Mouse (Mus musculus) kidney, embryonic 15.5 days (tissue): Measurements from ENCODE around the gene Fam102a. TPM values are rescaled to one million over a fixed set of nuclear protein-coding genes. Genes with fewer than 3 reads are reported as not detected.
A peak's percentile ranks its signal among the peaks of the same experiment; 100 is the strongest.

Experiments used
- ATAC-seq: fragments of 200-750 bp; cut with Nextera tagmentation; replicated peaks from 2 replicates; pipeline ENCODE4 v1.8.0; 2017; ENCODE audit warnings: moderate TSS enrichment; ENCODE audit not compliant: low FRiP score
- H3K27ac ChIP-seq: fragments of 300-500 bp; sonication (generic); 2 replicates; pipeline ENCODE4 v1.5.1; 2015; ENCODE audit warnings: mild to moderate bottlenecking, inconsistent platforms
- H3K27me3 ChIP-seq: fragments of 300-500 bp; sonication (generic); 2 replicates; pipeline ENCODE4 v1.6.1; 2015; ENCODE audit warnings: inconsistent platforms
- H3K36me3 ChIP-seq: fragments of 300-500 bp; sonication (generic); 2 replicates; pipeline ENCODE4 v1.6.1; 2015; ENCODE audit warnings: inconsistent platforms
- H3K4me1 ChIP-seq: fragments of 300-500 bp; sonication (generic); 2 replicates; pipeline ENCODE4 v1.6.1; 2015; ENCODE audit warnings: inconsistent platforms
- H3K4me2 ChIP-seq: fragments of 300-500 bp; sonication (generic); 2 replicates; pipeline ENCODE4 v1.6.1; 2015; ENCODE audit warnings: moderate library complexity, mild to moderate bottlenecking, inconsistent platforms
- H3K4me3 ChIP-seq: fragments of 300-500 bp; sonication (generic); replicated peaks from 2 replicates; pipeline ENCODE4 v1.5.1; 2015; ENCODE audit warnings: mild to moderate bottlenecking, inconsistent platforms
- H3K9ac ChIP-seq: fragments of 300-500 bp; sonication (generic); 2 replicates; pipeline ENCODE4 v1.6.1; 2015; ENCODE audit warnings: mild to moderate bottlenecking, inconsistent platforms
- H3K9me3 ChIP-seq: fragments of 300-500 bp; sonication (generic); replicated peaks from 2 replicates; pipeline ENCODE4 v1.6.1; 2016; ENCODE audit warnings: inconsistent platforms
- WGBS: fragments of 180-500 bp; shearing (Covaris S2); methylation state at CpG from one replicate; pipeline ENCODE4 v1.1.7; 2015; ENCODE audit warnings: mixed read lengths; 5-methylcytosine and 5-hydroxymethylcytosine counted together
- polyA plus RNA-seq: library from polyadenylated mRNA; unstranded; fragments of >200 nt; fragmentation: Nextera tagmentation; extraction: Ambion mirVana; gene quantifications from 2 replicates; pipeline ENCODE4 v1.2.1, GENCODE M21; 2015

Fam102a gene
- polyA plus RNA-seq, 1 experiment from 2014 or later = 15.0 TPM

- 75% methylated on average over 11 of the region's 11 CpGs for WGBS
- Histone ChIP-seq H3K27me3 (no peaks in the 10 kb centered on the region), H3K4me2 (no peak overlapping the region), H3K27ac (no peak overlapping the region), H3K9me3 (no peaks in the 10 kb centered on the region), H3K9ac (no peak overlapping the region), H3K4me1 (peaks cover 44% of the 10 kb centered on the region), H3K4me3 (no peak overlapping the region), H3K36me3 (peaks cover 5% of the 10 kb centered on the region)
- ATAC-seq = no peak
Observed at GRCm38 (mm10) chr2:32589213-32589795, 54.2 kb downstream of the Fam102a start.

- peaks cover 44% of the 10 kb centered on the region for H3K4me1 ChIP-seq
- no peaks in the 10 kb centered on the region for H3K27me3 ChIP-seq
- H3K36me3 ChIP-seq = peaks cover 15% of the 10 kb centered on the region
- no peak overlapping the region for H3K27ac ChIP-seq
- no peaks in the 10 kb centered on the region for H3K9me3 ChIP-seq
- H3K4me3 ChIP-seq = no peak overlapping the region
- 52% methylated on average over 10 of the region's 10 CpGs for WGBS
- H3K9ac ChIP-seq = no peak overlapping the region
- no peak for ATAC-seq
- H3K4me2 ChIP-seq = no peak overlapping the region
Observed at GRCm38 (mm10) chr2:32590224-32590623, 55.1 kb downstream of the Fam102a start.

GRCm38 (mm10) chr2:32591249-32591648 is 56.1 kb downstream of the Fam102a start:
- peaks cover 44% of the 10 kb centered on the region for H3K4me1 ChIP-seq
- no peak for ATAC-seq
- H3K9me3 ChIP-seq = no peaks in the 10 kb centered on the region
- no peak overlapping the region for H3K4me2 ChIP-seq
- WGBS = 65% methylated on average over 6 of the region's 6 CpGs
- H3K27me3 ChIP-seq = no peaks in the 10 kb centered on the region
- no peak overlapping the region for H3K9ac ChIP-seq
- no peak overlapping the region for H3K4me3 ChIP-seq
- H3K27ac ChIP-seq = no peak overlapping the region
- H3K36me3 ChIP-seq = peaks cover 19% of the 10 kb centered on the region

- no peak overlapping the region for H3K4me2 ChIP-seq
- H3K36me3 ChIP-seq = peaks cover 30% of the 10 kb centered on the region
- H3K9ac ChIP-seq = no peak overlapping the region
- WGBS = 93% methylated on average over 13 of the region's 13 CpGs
- no peaks in the 10 kb centered on the region for H3K27me3 ChIP-seq
- no peaks in the 10 kb centered on the region for H3K9me3 ChIP-seq
- ATAC-seq = no peak
- H3K4me3 ChIP-seq = no peak overlapping the region
- H3K27ac ChIP-seq = no peak overlapping the region
- peaks cover 10% of the 10 kb centered on the region for H3K4me1 ChIP-seq
Observed at GRCm38 (mm10) chr2:32596725-32597124, 61.6 kb downstream of the Fam102a start.

- Histone ChIP-seq H3K4me1 (peaks cover 15% of the 10 kb centered on the region), H3K9ac (no peak overlapping the region), H3K9me3 (no peaks in the 10 kb centered on the region), H3K4me3 (no peak overlapping the region), H3K36me3 (peaks cover 30% of the 10 kb centered on the region), H3K4me2 (no peak overlapping the region), H3K27ac (no peak overlapping the region), H3K27me3 (no peaks in the 10 kb centered on the region)
- no peak for ATAC-seq
- WGBS = 86% methylated on average over 5 of the region's 5 CpGs
Observed at GRCm38 (mm10) chr2:32597248-32597647, 62.1 kb downstream of the Fam102a start.

- Histone ChIP-seq H3K4me3 (no peak overlapping the region), H3K4me1 (peaks cover 20% of the 10 kb centered on the region), H3K4me2 (no peak overlapping the region), H3K27me3 (no peaks in the 10 kb centered on the region), H3K9ac (no peak overlapping the region), H3K36me3 (peaks cover 30% of the 10 kb centered on the region), H3K9me3 (no peaks in the 10 kb centered on the region), H3K27ac (no peak overlapping the region)
- WGBS = 84% methylated on average over 5 of the region's 5 CpGs
- no peak for ATAC-seq
Observed at GRCm38 (mm10) chr2:32597699-32598098, 62.6 kb downstream of the Fam102a start.

- 60% methylated on average over 8 of the region's 8 CpGs for WGBS
- no peak overlapping the region for H3K4me2 ChIP-seq
- H3K36me3 ChIP-seq = peaks cover 30% of the 10 kb centered on the region
- H3K4me1 ChIP-seq = peaks cover 20% of the 10 kb centered on the region
- H3K27me3 ChIP-seq = no peaks in the 10 kb centered on the region
- no peak overlapping the region for H3K9ac ChIP-seq
- H3K9me3 ChIP-seq = no peaks in the 10 kb centered on the region
- ATAC-seq = no peak
- H3K27ac ChIP-seq = no peak overlapping the region
- no peak overlapping the region for H3K4me3 ChIP-seq
Observed at GRCm38 (mm10) chr2:32598506-32598905, 63.4 kb downstream of the Fam102a start.

GRCm38 (mm10) chr2:32599409-32599808 is 64.3 kb downstream of the Fam102a start, which contains the start of gene St6galnac6:
Gene St6galnac6 (plus strand): TSS chr2:32599709.
- no peak for ATAC-seq
- H3K9ac ChIP-seq = no peak within 1 kb of the TSS
- H3K27me3 ChIP-seq = no peaks in the 10 kb centered on the region
- no peak within 1 kb of the TSS for H3K27ac ChIP-seq
- no peaks in the 10 kb centered on the region for H3K9me3 ChIP-seq
- no peak within 1 kb of the TSS for H3K4me2 ChIP-seq
- H3K4me1 ChIP-seq = peaks cover 20% of the 10 kb centered on the region
- peaks cover 23% of the 10 kb centered on the region for H3K36me3 ChIP-seq
- 92% methylated on average over 3 of the region's 3 CpGs for WGBS
- no peak within 1 kb of the TSS for H3K4me3 ChIP-seq

GRCm38 (mm10) chr2:32601417-32602065 is 66.4 kb downstream of the Fam102a start:
- Histone ChIP-seq H3K4me1 (peaks cover 23% of the 10 kb centered on the region), H3K4me3 (no peak overlapping the region), H3K27ac (no peak overlapping the region), H3K27me3 (no peaks in the 10 kb centered on the region), H3K9me3 (no peaks in the 10 kb centered on the region), H3K4me2 (no peak overlapping the region), H3K9ac (no peak overlapping the region), H3K36me3 (peaks cover 11% of the 10 kb centered on the region)
- ATAC-seq = 0 out of 2 replicates have a peak, but pooled peaks have one; percentile 30
- 52% methylated on average over 8 of the region's 8 CpGs for WGBS

GRCm38 (mm10) chr2:32602600-32603054 is 67.5 kb downstream of the Fam102a start:
- H3K4me3 ChIP-seq = peak overlapping the region; percentile 44
- WGBS = under 1% methylated on average over 11 of the region's 11 CpGs
- peak overlapping the region; percentile 72 for H3K27ac ChIP-seq
- no peaks in the 10 kb centered on the region for H3K27me3 ChIP-seq
- H3K9ac ChIP-seq = peak overlapping the region; percentile 27; the same call in 1 of the 2 replicates
- ATAC-seq = peak; percentile 61; the same call in 1 of the 2 replicates
- peak overlapping the region; percentile 62 for H3K4me2 ChIP-seq
- no peaks in the 10 kb centered on the region for H3K9me3 ChIP-seq
- peaks cover 34% of the 10 kb centered on the region for H3K4me1 ChIP-seq
- H3K36me3 ChIP-seq = peaks cover 4% of the 10 kb centered on the region; the same call in 1 of the 2 replicates

GRCm38 (mm10) chr2:32604631-32605030 is 69.5 kb downstream of the Fam102a start:
- WGBS = 47% methylated on average over 10 of the region's 10 CpGs

More at GRCm38 (mm10) chr2:32604631-32605030, 69.5 kb downstream of the Fam102a start:
- peaks cover 47% of the 10 kb centered on the region for H3K4me1 ChIP-seq
- H3K27ac ChIP-seq = no peak overlapping the region
- H3K9me3 ChIP-seq = no peaks in the 10 kb centered on the region
- H3K27me3 ChIP-seq = no peaks in the 10 kb centered on the region
- ATAC-seq = no peak
- H3K4me3 ChIP-seq = no peak overlapping the region
- H3K9ac ChIP-seq = no peak overlapping the region
- H3K4me2 ChIP-seq = no peak overlapping the region
- H3K36me3 ChIP-seq = no peaks in the 10 kb centered on the region
